Mouse (Mus musculus): Measurements from ENCODE around the gene Nrk. TPM values are rescaled to one million over a fixed set of nuclear protein-coding genes. Genes with fewer than 3 reads are reported as not detected.

Nrk gene
- polyA plus RNA-seq, 1 experiment from 2014 or later: 2.4 TPM

DNA sequence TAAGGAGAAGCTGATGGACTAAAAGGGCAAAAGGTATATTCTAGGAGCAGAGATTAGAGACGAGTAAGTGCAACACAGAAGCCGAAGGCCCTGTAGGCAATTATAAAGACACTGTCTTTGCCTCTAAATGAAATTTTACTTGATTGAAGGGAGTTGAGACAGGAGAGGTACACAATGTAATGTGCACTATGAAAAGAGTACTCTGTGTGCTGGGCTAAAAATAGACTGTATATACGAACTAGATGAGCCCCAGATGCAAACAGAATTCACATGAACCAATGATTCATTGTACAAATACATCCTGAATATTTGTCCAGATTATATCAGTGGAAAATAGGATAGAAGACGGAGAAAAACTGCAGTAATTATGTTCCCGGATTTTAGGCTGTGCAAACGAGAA, 113.7 kb downstream of the Nrk start:
- H3K4me2 ChIP-seq (replicated peaks): no peak overlapping the region
- peaks cover 9% of the 10 kb centered on the region; the same call in 1 of the 2 replicates for H3K27me3 ChIP-seq
- H3K4me1 ChIP-seq: no peaks in the 10 kb centered on the region
- no peaks in the 10 kb centered on the region for H3K36me3 ChIP-seq
- H3K4me3 ChIP-seq: no peak overlapping the region
- no peak overlapping the region for H3K9ac ChIP-seq (replicated peaks)
- H3K27ac ChIP-seq (replicated peaks): no peak overlapping the region
- no peak for ATAC-seq (ENCODE audit: low FRiP score, low read depth)
- WGBS: 72% methylated on average over 6 of the region's 6 CpGs
- no peaks in the 10 kb centered on the region for H3K9me3 ChIP-seq

DNA sequence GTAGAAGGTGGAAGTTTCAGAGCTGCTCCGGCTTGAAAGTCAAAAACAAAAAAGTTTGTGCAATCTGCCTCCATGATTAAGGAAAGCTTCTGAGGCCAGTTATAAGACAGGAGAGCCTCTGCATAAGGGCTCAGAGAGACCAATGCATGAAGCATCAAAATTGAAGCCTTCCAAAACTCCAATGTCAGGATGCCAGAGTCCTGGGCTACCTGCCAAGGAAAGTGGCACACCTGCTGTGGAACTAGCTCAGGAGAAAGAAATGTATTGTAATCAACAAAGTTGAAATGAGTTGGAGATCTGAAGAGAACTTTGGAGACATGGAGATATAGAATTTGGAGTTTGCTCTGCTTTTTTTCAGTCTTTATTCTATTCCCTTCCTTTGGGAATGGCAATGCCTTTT, 123.4 kb downstream of the Nrk start:
- Histone ChIP-seq H3K9me3 (no peaks in the 10 kb centered on the region), H3K36me3 (no peaks in the 10 kb centered on the region), H3K4me1 (no peaks in the 10 kb centered on the region), H3K27ac (replicated peaks) (no peak overlapping the region), H3K27me3 (peaks cover 6% of the 10 kb centered on the region; the same call in 1 of the 2 replicates), H3K4me3 (no peak overlapping the region), H3K4me2 (replicated peaks) (no peak overlapping the region), H3K9ac (replicated peaks) (no peak overlapping the region)
- no peak for ATAC-seq (ENCODE audit: low FRiP score, low read depth)
- 90% methylated on average over 1 of the region's 1 CpGs for WGBS

DNA sequence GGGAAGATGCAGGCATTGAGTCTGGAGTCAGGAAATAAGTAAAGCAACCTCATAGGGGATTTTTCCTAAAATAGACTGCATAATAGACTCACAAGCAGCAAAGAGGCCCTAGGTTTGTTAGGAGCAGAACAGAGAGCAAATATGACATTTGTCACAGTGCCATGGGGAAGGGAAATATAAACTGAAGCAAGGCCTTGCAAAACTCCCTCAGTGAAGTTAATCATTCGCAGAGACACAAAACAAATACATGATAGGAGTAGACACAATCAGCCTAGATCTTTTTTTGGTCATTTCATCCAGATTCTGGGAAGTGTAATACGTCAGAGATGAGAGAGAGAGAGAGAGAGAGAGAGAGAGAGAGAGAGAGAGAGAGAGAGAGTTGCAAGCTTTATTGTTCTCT, 125.1 kb downstream of the Nrk start:
- H3K9me3 ChIP-seq: no peaks in the 10 kb centered on the region
- no peak overlapping the region for H3K4me3 ChIP-seq
- WGBS: 73% methylated on average over 2 of the region's 2 CpGs
- no peak overlapping the region for H3K4me2 ChIP-seq (replicated peaks)
- no peak overlapping the region for H3K27ac ChIP-seq (replicated peaks)
- no peak for ATAC-seq (ENCODE audit: low FRiP score, low read depth)
- H3K36me3 ChIP-seq: no peaks in the 10 kb centered on the region
- H3K9ac ChIP-seq (replicated peaks): no peak overlapping the region
- peaks cover 6% of the 10 kb centered on the region; the same call in 1 of the 2 replicates for H3K27me3 ChIP-seq
- no peaks in the 10 kb centered on the region for H3K4me1 ChIP-seq

DNA sequence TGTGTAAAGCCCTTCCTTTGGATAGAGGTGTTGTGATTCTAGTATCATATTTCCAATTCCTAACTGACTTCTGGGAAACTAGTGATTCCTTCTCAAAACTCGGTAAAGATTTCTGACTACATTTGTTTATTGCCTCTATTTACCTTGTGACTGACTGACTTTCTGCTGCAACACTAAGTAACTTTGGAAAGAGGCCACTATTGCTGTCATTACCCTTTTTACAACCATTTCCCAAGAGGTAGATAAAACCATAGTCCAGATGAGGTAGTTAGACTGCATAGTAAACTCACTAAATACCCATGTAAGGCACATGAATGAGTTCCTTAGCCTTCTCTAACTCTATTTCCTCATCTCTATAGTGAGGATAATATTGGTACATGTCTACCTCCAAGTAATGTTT, 126.9 kb downstream of the Nrk start:
- no peak for ATAC-seq (ENCODE audit: low FRiP score, low read depth)
- Histone ChIP-seq H3K9ac (replicated peaks) (no peak overlapping the region), H3K4me2 (replicated peaks) (no peak overlapping the region), H3K4me1 (no peaks in the 10 kb centered on the region), H3K27me3 (peaks cover 6% of the 10 kb centered on the region; the same call in 1 of the 2 replicates), H3K27ac (replicated peaks) (no peak overlapping the region), H3K4me3 (no peak overlapping the region), H3K36me3 (no peaks in the 10 kb centered on the region), H3K9me3 (no peaks in the 10 kb centered on the region)
- WGBS: 82% methylated on average over 1 of the region's 1 CpGs

DNA sequence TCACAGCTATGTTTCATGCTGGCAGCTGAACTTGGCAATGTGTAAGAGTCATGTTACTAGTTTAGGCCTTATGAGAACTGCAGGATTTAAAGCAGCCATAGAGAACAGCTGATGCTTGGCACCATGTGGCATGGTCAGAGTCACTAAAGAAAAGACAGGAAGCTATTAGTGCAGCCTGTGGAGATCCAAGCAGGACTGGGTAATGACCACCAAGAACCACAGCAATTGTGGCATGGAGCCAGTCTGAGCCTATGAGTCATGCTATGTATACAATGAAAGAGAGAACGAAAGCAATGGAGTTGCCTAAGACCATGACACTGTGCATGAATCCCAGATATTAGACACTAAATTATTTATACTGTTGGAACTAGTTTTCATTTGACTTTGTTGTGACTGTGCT, 137.7 kb downstream of the Nrk start:
- no peak overlapping the region for H3K4me2 ChIP-seq (replicated peaks)
- WGBS: 74% methylated on average over 1 of the region's 1 CpGs
- ATAC-seq (ENCODE audit: low FRiP score, low read depth): no peak
- H3K9ac ChIP-seq (replicated peaks): no peak overlapping the region
- H3K36me3 ChIP-seq: no peaks in the 10 kb centered on the region
- no peaks in the 10 kb centered on the region; the same call in 1 of the 2 replicates for H3K27me3 ChIP-seq
- no peaks in the 10 kb centered on the region for H3K4me1 ChIP-seq
- H3K4me3 ChIP-seq: no peak overlapping the region
- H3K9me3 ChIP-seq: no peaks in the 10 kb centered on the region
- no peak overlapping the region for H3K27ac ChIP-seq (replicated peaks)

DNA sequence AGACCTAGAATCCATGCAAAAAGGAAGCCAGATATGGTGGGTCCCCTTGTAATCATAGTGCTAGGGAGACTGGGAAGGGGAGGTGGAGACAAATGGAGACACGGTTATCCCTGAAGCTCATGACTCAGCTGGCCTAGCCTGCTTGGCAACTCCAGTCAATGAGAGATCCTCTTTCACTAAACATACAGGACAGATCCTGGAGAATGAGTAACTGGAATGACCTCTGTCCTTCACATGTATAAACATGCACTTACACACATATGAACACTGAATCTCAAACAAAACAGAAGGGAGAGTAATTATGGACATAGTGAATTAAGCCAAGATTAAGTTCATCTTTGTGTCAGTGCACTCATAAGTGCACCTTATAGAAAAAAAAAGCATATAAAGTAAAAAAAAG, 138.9 kb downstream of the Nrk start:
- 71% methylated on average over 1 of the region's 1 CpGs for WGBS
- H3K4me1 ChIP-seq: no peaks in the 10 kb centered on the region

More for the DNA sequence above, 138.9 kb downstream of the Nrk start:
- no peak overlapping the region for H3K4me2 ChIP-seq (replicated peaks)
- H3K27ac ChIP-seq (replicated peaks): no peak overlapping the region
- no peaks in the 10 kb centered on the region for H3K9me3 ChIP-seq
- no peak overlapping the region for H3K9ac ChIP-seq (replicated peaks)
- no peak for ATAC-seq (ENCODE audit: low FRiP score, low read depth)
- no peak overlapping the region for H3K4me3 ChIP-seq
- no peaks in the 10 kb centered on the region; the same call in 1 of the 2 replicates for H3K27me3 ChIP-seq
- no peaks in the 10 kb centered on the region for H3K36me3 ChIP-seq

Other genes starting within 250 kb of the Nrk start
- not detected in 2 replicates for gene Serpina7, start 170.8 kb downstream of the Nrk start, polyA plus RNA-seq (2016; fragmentation: Nextera tagmentation; extraction: Ambion mirVana)
- not detected in 2 replicates for gene 4930513O06Rik, start 171.8 kb downstream of the Nrk start, polyA plus RNA-seq (2016; fragmentation: Nextera tagmentation; extraction: Ambion mirVana)